Mouse (Mus musculus) kidney, postnatal 0 days (tissue): ENCODE measurements at regions not wholly inside any gene's neighbourhood (a gene's known extent, or its start where the extent isn't known, plus 50 kb on each side); places are given as distances from the start of the nearest gene placed in this dataset.

ENCODE experiments used
- ATAC-seq: fragments of 200-750 bp; cut with Nextera tagmentation; replicated peaks from 2 replicates; pipeline ENCODE4 v1.8.0; 2017; ENCODE audit warnings: low read depth, moderate number of reproducible peaks, moderate TSS enrichment, moderate library complexity; ENCODE audit not compliant: low FRiP score
- DNase-seq: peaks from one replicate; pipeline ENCODE4 v3.0.0-alpha.2; 2016; ENCODE audit warnings: low spot score
- H3K27ac ChIP-seq: fragments of 300-500 bp; sonication (generic); 2 replicates; pipeline ENCODE4 v1.5.1; 2014; ENCODE audit warnings: mild to moderate bottlenecking
- H3K27me3 ChIP-seq: fragments of 300-500 bp; sonication (generic); 2 replicates; pipeline ENCODE4 v1.6.1; 2014; ENCODE audit warnings: low read length, mixed read lengths; ENCODE audit not compliant: insufficient read depth
- H3K36me3 ChIP-seq: fragments of 300-500 bp; sonication (generic); 2 replicates; pipeline ENCODE4 v1.6.1; 2014; ENCODE audit warnings: low read length, mixed read lengths; ENCODE audit not compliant: insufficient read depth
- H3K4me1 ChIP-seq: fragments of 300-500 bp; sonication (generic); replicated peaks from 2 replicates; pipeline ENCODE4 v1.6.1; 2014; ENCODE audit warnings: antibody characterized with exemption, low read length, mixed read lengths; ENCODE audit not compliant: insufficient read depth
- H3K4me2 ChIP-seq: fragments of 300-500 bp; sonication (generic); 2 replicates; pipeline ENCODE4 v1.6.1; 2014; ENCODE audit warnings: mild to moderate bottlenecking, low read length, moderate library complexity, mixed read lengths
- H3K4me3 ChIP-seq: fragments of 300-500 bp; sonication (generic); replicated peaks from 2 replicates; pipeline ENCODE4 v1.5.1; 2014; ENCODE audit warnings: low read depth, low read length
- H3K9ac ChIP-seq: fragments of 300-500 bp; sonication (generic); 2 replicates; pipeline ENCODE4 v1.6.1; 2014; ENCODE audit warnings: low read depth, low read length
- H3K9me3 ChIP-seq: fragments of 300-500 bp; sonication (generic); replicated peaks from 2 replicates; pipeline ENCODE4 v1.6.1; 2016; ENCODE audit warnings: low read length, inconsistent platforms, mixed read lengths
- CTCF ChIP-seq: IDR thresholded peaks from 2 replicates; pipeline ENCODE4 v1.5.1; 2016; ENCODE audit warnings: antibody characterized with exemption, low read depth, mild to moderate bottlenecking, moderate library complexity
- WGBS: fragments of 180-500 bp; shearing (Covaris S2); extraction: QIAGEN DNeasy Blood & Tissue Kit; methylation state at CpG from one replicate; pipeline ENCODE4 v1.1.7; 2014; 5-methylcytosine and 5-hydroxymethylcytosine counted together

DNA sequence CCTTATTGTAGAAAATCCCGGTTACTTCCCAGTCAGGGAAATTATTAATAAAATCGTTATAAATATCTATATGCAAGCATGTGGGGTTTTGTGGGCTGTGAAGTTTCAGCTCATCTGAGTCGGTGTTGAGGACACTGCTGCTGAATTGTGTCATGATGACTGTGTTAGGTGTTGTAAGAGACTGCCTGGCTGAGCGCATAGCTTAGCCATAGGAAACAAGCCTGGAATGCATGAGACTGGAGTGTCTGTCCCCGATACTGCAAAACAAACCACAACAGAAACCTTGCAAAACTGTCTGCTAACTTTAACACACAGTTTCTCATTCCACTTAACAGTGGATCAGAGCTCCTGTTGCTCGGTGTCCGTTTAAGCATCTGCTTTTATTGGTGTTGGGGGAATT, 271.9 kb upstream of the Erbb4 start:
- H3K9ac ChIP-seq, result no peak overlapping the region
- H3K27ac ChIP-seq, result no peak overlapping the region
- no peak overlapping the region for H3K4me2 ChIP-seq
- WGBS, result 86% methylated on average over 7 of the region's 7 CpGs
- no peaks in the 10 kb centered on the region for H3K27me3 ChIP-seq
- H3K4me3 ChIP-seq, result no peak overlapping the region
- H3K9me3 ChIP-seq, result no peaks in the 10 kb centered on the region
- DNase-seq (no peak), ATAC-seq (no peak)
- no peaks in the 10 kb centered on the region for H3K36me3 ChIP-seq
- no peaks in the 10 kb centered on the region for H3K4me1 ChIP-seq
- no peak for TF ChIP-seq CTCF

DNA sequence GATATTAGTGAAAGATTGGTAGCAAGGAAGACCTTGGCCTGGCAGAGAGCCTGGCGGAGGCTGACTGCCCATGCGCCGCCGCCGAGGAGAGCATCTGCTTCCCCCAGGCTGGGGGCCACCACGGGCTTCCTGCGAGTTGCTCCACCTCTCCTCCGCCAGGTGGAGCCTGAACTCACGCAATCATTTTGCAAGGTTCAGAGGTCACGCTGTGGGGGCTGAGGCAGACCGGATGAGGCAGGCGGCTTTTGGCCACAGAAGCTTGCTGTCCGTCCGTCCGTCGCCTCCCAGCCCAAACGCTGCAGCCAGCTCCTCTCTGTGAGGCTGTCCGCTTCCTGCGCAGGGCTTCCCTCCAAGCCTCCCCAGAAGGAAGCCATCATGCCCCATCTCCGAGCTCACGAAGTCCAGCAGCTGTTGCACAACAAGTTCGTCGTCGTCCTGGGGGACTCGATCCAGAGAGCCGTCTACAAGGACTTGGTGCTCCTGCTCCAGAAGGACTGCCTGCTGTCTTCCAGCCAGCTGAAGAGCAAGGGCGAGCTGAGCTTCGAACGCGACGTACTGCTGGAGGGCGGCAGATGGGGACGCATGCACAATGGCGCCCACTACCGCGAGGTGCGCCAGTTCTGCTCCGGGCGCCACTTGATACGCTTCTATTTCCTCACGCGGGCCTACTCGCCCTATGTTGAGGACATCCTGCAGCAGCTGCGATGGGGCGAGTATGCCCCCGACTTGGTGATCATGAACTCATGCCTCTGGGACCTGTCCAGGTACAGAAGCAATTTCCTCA, 269.3 kb upstream of the Erbb4 start:
- H3K27ac ChIP-seq, result no peak overlapping the region
- H3K27me3 ChIP-seq, result no peaks in the 10 kb centered on the region
- no peaks in the 10 kb centered on the region for H3K36me3 ChIP-seq
- no peak overlapping the region for H3K4me3 ChIP-seq
- DNase-seq, result no peak
- 98% methylated on average over 46 of the region's 46 CpGs for WGBS
- no peaks in the 10 kb centered on the region for H3K4me1 ChIP-seq
- TF ChIP-seq CTCF, result no peak
- no peak for ATAC-seq
- H3K4me2 ChIP-seq, result no peak overlapping the region
- no peak overlapping the region for H3K9ac ChIP-seq
- no peaks in the 10 kb centered on the region for H3K9me3 ChIP-seq

DNA sequence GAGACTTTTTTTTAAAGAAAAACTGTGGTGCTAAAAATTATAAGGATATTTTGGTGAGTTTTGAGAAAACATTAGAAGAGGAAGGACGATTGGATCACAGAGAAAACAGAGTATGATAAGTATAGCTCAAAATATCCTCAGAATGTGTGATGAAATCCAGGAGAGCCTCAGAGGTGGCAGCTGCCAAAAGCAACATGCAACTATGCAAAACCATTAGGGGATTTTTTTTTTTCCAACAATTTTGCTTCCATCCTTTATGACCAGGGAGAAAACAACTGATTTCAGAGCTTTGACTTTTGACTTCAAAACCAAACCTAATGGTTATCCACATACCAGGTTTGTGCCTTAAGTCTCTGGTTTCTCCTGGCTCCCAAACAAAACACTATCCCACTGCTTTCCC, 267.4 kb upstream of the Erbb4 start:
- 37% methylated on average over 1 of the region's 1 CpGs for WGBS
- no peak overlapping the region for H3K9ac ChIP-seq
- H3K9me3 ChIP-seq, result no peaks in the 10 kb centered on the region
- no peak for ATAC-seq
- H3K36me3 ChIP-seq, result no peaks in the 10 kb centered on the region
- TF ChIP-seq CTCF, result no peak
- H3K4me3 ChIP-seq, result no peak overlapping the region
- no peaks in the 10 kb centered on the region for H3K4me1 ChIP-seq
- no peak for DNase-seq
- H3K27me3 ChIP-seq, result no peaks in the 10 kb centered on the region
- H3K27ac ChIP-seq, result no peak overlapping the region
- no peak overlapping the region for H3K4me2 ChIP-seq

DNA sequence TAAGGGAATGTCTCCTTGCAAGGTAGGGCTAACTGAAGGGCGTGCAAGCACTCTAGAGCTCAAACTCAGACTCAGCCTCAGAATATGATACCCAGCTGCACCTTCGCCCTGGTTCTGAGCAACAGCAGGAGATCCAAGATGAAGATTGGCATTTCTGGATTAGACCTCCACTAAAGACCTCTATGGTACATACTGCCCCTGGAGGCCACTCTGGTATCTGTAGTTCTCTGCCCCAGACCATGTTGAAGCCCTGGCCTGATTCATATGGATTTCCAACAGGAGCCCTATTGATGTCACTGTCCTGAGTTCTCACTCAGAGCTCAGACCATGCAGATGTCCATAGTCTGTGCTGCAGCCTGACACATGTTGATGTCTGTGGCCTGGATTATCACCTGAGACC, 262.2 kb upstream of the Erbb4 start:
- H3K4me2 ChIP-seq, result no peak overlapping the region
- TF ChIP-seq CTCF, result peak; percentile 21; the same call in 1 of the 2 replicates
- H3K9me3 ChIP-seq, result no peaks in the 10 kb centered on the region
- DNase-seq (no peak), ATAC-seq (no peak)
- no peaks in the 10 kb centered on the region for H3K36me3 ChIP-seq
- no peak overlapping the region for H3K9ac ChIP-seq
- no peak overlapping the region for H3K4me3 ChIP-seq
- H3K4me1 ChIP-seq, result no peaks in the 10 kb centered on the region
- no peaks in the 10 kb centered on the region for H3K27me3 ChIP-seq
- H3K27ac ChIP-seq, result no peak overlapping the region
- 93% methylated on average over 2 of the region's 2 CpGs for WGBS

DNA sequence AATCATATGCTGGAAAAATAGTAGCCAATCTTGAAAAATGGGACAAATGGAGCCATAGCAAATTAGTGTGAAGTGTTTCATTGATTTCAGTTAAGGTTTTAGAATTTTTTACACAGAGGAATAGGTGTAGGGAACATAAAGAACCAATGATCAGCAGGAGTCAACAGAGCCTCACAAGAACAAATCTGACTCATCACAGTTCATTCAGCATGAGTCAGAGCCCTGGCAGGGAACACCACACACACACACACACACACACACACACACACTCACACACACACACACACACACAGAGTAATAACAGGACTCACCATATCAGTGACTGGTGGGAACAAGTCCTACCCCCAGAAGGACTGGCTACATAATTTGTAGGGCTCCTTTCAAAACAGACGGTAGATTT, 259.7 kb upstream of the Erbb4 start:
- H3K9ac ChIP-seq, result no peak overlapping the region
- DNase-seq (no peak), ATAC-seq (no peak)
- H3K4me3 ChIP-seq, result no peak overlapping the region
- no peak overlapping the region for H3K27ac ChIP-seq
- no peak for TF ChIP-seq CTCF
- no peaks in the 10 kb centered on the region for H3K9me3 ChIP-seq
- 62% methylated on average over 1 of the region's 1 CpGs for WGBS
- no peaks in the 10 kb centered on the region for H3K36me3 ChIP-seq
- no peaks in the 10 kb centered on the region for H3K27me3 ChIP-seq
- no peak overlapping the region for H3K4me2 ChIP-seq
- H3K4me1 ChIP-seq, result no peaks in the 10 kb centered on the region

DNA sequence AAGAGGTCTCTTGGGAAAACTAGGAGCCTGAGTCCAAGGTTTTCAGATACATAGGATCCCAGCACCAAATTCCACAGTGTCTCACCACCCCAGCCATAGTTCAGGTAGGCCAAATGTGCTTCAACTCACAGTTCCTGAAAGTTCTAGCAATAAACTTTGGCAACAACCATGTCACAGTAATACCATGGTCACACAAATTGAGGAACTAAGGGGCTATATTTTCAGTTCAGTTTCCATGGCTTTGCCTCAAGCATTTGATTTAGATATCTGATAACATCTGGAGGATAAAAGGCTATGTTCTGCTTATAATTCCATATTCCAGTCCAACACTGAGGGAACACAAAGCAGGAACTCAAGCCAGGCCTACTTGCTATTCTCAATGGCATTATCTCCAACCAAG, 256.2 kb upstream of the Erbb4 start:
- no peaks in the 10 kb centered on the region for H3K36me3 ChIP-seq
- DNase-seq (no peak), ATAC-seq (no peak)
- H3K27ac ChIP-seq, result no peak overlapping the region
- TF ChIP-seq CTCF, result no peak
- no peak overlapping the region for H3K9ac ChIP-seq
- no peaks in the 10 kb centered on the region for H3K4me1 ChIP-seq
- no peaks in the 10 kb centered on the region for H3K27me3 ChIP-seq
- H3K4me3 ChIP-seq, result no peak overlapping the region
- no peaks in the 10 kb centered on the region for H3K9me3 ChIP-seq
- no peak overlapping the region for H3K4me2 ChIP-seq

DNA sequence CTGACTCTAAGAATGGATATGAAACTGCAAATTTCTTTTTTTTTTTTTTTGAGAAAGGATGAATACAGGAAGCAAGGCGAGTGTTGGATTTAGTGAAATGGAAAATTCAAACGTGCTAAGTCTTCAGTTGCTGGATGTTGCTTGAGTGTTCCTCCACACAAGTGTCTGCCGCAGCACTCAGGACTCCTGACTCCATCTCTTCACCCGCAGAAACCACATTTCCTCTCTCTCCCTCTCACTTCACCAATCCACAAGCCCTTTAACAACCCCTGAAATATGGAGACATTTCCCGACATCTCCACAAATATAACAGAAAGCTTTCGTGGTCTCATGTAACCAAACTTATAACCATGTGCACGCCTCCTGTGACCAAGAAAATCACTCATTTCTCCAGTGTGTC, 249.7 kb upstream of the Erbb4 start:
- no peaks in the 10 kb centered on the region for H3K4me1 ChIP-seq
- H3K9ac ChIP-seq, result no peak overlapping the region
- WGBS, result 79% methylated on average over 7 of the region's 7 CpGs
- no peak for DNase-seq
- no peak for ATAC-seq
- H3K4me3 ChIP-seq, result no peak overlapping the region
- H3K4me2 ChIP-seq, result no peak overlapping the region
- no peaks in the 10 kb centered on the region for H3K36me3 ChIP-seq
- no peaks in the 10 kb centered on the region for H3K27me3 ChIP-seq
- no peak overlapping the region for H3K27ac ChIP-seq
- no peak for TF ChIP-seq CTCF
- H3K9me3 ChIP-seq, result no peaks in the 10 kb centered on the region
